ENCODE assay signal across 30 mouse cellular contexts in genomic region chr6:6470397-6470796, GRCm38 (mm10).
DNase-seq lines count a peak whose midpoint lies in the region; ATAC-seq lines count a peak whose summit lies in the region.
"Had no signal": no experiment of that assay in that cellular context is flagged by ENCODE, and none has a peak within 500 bp of the region (broad histone marks: within the 10 kb centered on the region; RNA-seq: fewer than 3 reads in every experiment).

No protein-coding gene starts in this region.

- H3K27ac ChIP-seq in embryonic facial prominence, embryonic 11.5 days (replicated peaks; ENCODE audit: low read depth, low read length), result no peak overlapping the region
- no peak overlapping the region for H3K27ac ChIP-seq in embryonic facial prominence, embryonic 10.5 days (replicated peaks)
- no peak overlapping the region for H3K27ac ChIP-seq in lung, embryonic 16.5 days (ENCODE audit: low read length)
- no peak overlapping the region for H3K27ac ChIP-seq in hindbrain, embryonic 14.5 days
- H3K27ac ChIP-seq: embryonic facial prominence, embryonic 15.5 days; forebrain, embryonic 13.5 days; layer of hippocampus, adult 2 months; left cerebral cortex, adult 2 months; limb, embryonic 12.5 days; liver, embryonic 15.5 days; midbrain, embryonic 12.5 days; neural tube, embryonic 12.5 days; stomach, postnatal 0 days had no signal

- H3K36me3 ChIP-seq in embryonic facial prominence, embryonic 11.5 days (replicated peaks; ENCODE audit: control insufficient read depth, insufficient read depth, low read depth, low read length), result no peaks in the 10 kb centered on the region
- H3K36me3 ChIP-seq in embryonic facial prominence, embryonic 10.5 days (replicated peaks), result no peaks in the 10 kb centered on the region
- no peaks in the 10 kb centered on the region for H3K36me3 ChIP-seq in lung, embryonic 16.5 days (ENCODE audit: control insufficient read depth, insufficient read depth, low read length)
- H3K36me3 ChIP-seq in hindbrain, embryonic 14.5 days (replicated peaks; ENCODE audit: control insufficient read depth, insufficient read depth), result no peaks in the 10 kb centered on the region
- H3K36me3 ChIP-seq: embryonic facial prominence, embryonic 15.5 days; G1E; limb, embryonic 12.5 days; liver, embryonic 15.5 days; midbrain, embryonic 12.5 days; neural tube, embryonic 12.5 days had no signal

- H3K4me3 ChIP-seq in embryonic facial prominence, embryonic 11.5 days (ENCODE audit: low read depth, low read length), result no peak overlapping the region
- no peak overlapping the region for H3K4me3 ChIP-seq in embryonic facial prominence, embryonic 10.5 days
- no peak overlapping the region for H3K4me3 ChIP-seq in lung, embryonic 16.5 days (ENCODE audit: low read length)
- H3K4me3 ChIP-seq in hindbrain, embryonic 14.5 days (replicated peaks; ENCODE audit: low read length), result no peak overlapping the region
- H3K4me3 ChIP-seq: embryonic facial prominence, embryonic 15.5 days; forebrain, embryonic 13.5 days; layer of hippocampus, adult 2 months; left cerebral cortex, adult 2 months; limb, embryonic 12.5 days; liver, embryonic 15.5 days; midbrain, embryonic 12.5 days; myocyte; neural tube, embryonic 12.5 days had no signal

- H3K9me3 ChIP-seq in embryonic facial prominence, embryonic 11.5 days (replicated peaks; ENCODE audit: control insufficient read depth, low read length), result no peaks in the 10 kb centered on the region
- no peaks in the 10 kb centered on the region for H3K9me3 ChIP-seq in embryonic facial prominence, embryonic 10.5 days
- H3K9me3 ChIP-seq in lung, embryonic 16.5 days (ENCODE audit: control insufficient read depth, low read length), result no peaks in the 10 kb centered on the region
- H3K9me3 ChIP-seq in hindbrain, embryonic 14.5 days (ENCODE audit: control insufficient read depth, low read length), result no peaks in the 10 kb centered on the region
- H3K9me3 ChIP-seq: embryonic facial prominence, embryonic 15.5 days; forebrain, embryonic 13.5 days; G1E; limb, embryonic 12.5 days; liver, embryonic 15.5 days; midbrain, embryonic 12.5 days; neural tube, embryonic 12.5 days had no signal

- 42% methylated on average over 8 of the region's 8 CpGs for WGBS in embryonic facial prominence, embryonic 11.5 days
- WGBS in embryonic facial prominence, embryonic 10.5 days, result 51% methylated on average over 8 of the region's 8 CpGs
- WGBS in lung, embryonic 16.5 days, result 40% methylated on average over 8 of the region's 8 CpGs
- 71% methylated on average over 8 of the region's 8 CpGs for WGBS in hindbrain, embryonic 14.5 days

- no peak overlapping the region for H3K4me2 ChIP-seq in embryonic facial prominence, embryonic 11.5 days (ENCODE audit: low read depth, low read length)
- no peak overlapping the region for H3K4me2 ChIP-seq in lung, embryonic 16.5 days (ENCODE audit: low read depth, low read length)
- no peak overlapping the region for H3K4me2 ChIP-seq in hindbrain, embryonic 14.5 days (replicated peaks)
- H3K4me2 ChIP-seq: embryonic facial prominence, embryonic 15.5 days; forebrain, embryonic 13.5 days; limb, embryonic 12.5 days; liver, embryonic 15.5 days; midbrain, embryonic 12.5 days; neural tube, embryonic 12.5 days had no signal

- no peaks in the 10 kb centered on the region for H3K4me1 ChIP-seq in embryonic facial prominence, embryonic 11.5 days (ENCODE audit: control insufficient read depth, insufficient read depth, low read length)
- peaks cover 38% of the 10 kb centered on the region for H3K4me1 ChIP-seq in embryonic facial prominence, embryonic 10.5 days
- H3K4me1 ChIP-seq in lung, embryonic 16.5 days (replicated peaks; ENCODE audit: control insufficient read depth, insufficient read depth, low read length), result no peaks in the 10 kb centered on the region; the same call in 1 of the 2 replicates
- no peaks in the 10 kb centered on the region for H3K4me1 ChIP-seq in hindbrain, embryonic 14.5 days (replicated peaks; ENCODE audit: control insufficient read depth, insufficient read depth, low read length)
- H3K4me1 ChIP-seq: embryonic facial prominence, embryonic 15.5 days; liver, embryonic 15.5 days; midbrain, embryonic 12.5 days; neural tube, embryonic 12.5 days had no signal

- peak; percentile 49 for DNase-seq in embryonic facial prominence, embryonic 11.5 days (ENCODE audit: low spot score)
- no peak for DNase-seq in embryonic facial prominence, embryonic 10.5 days (ENCODE audit: low spot score)
- no peak for DNase-seq in lung, postnatal 4 days
- peak; percentile 57 for DNase-seq in kidney, adult 9 months
- peak; percentile 23 to 38 for DNase-seq in kidney, postnatal 36 days
- DNase-seq in cerebellum, adult 18-20 months, result no peak
- no peak for DNase-seq in hindbrain, embryonic 14.5 days (ENCODE audit: low spot score)
- DNase-seq: adrenal gland, postnatal 14 days; cerebellum, adult 11-12 months; cerebellum, postnatal 10 days; gastrocnemius, postnatal 14 days; heart, postnatal 14 days; lung, postnatal 10 days; right cerebral cortex, adult 18-20 months; right cerebral cortex, postnatal 4 days; thymus, adult 18-20 months; thymus, postnatal 25 days had no signal

- no peaks in the 10 kb centered on the region for H3K27me3 ChIP-seq in embryonic facial prominence, embryonic 11.5 days (ENCODE audit: control insufficient read depth, insufficient read depth, low read length)
- 0 out of 2 replicates have a peak, but pooled peaks cover 3% of the 10 kb centered on the region for H3K27me3 ChIP-seq in embryonic facial prominence, embryonic 10.5 days (replicated peaks; ENCODE audit: low read depth, poor library complexity, severe bottlenecking)
- no peaks in the 10 kb centered on the region for H3K27me3 ChIP-seq in lung, embryonic 16.5 days (ENCODE audit: control insufficient read depth, insufficient read depth, low read depth, low read length)
- no peaks in the 10 kb centered on the region for H3K27me3 ChIP-seq in hindbrain, embryonic 14.5 days (ENCODE audit: control insufficient read depth, insufficient read depth, low read length)
- H3K27me3 ChIP-seq: embryonic facial prominence, embryonic 15.5 days; forebrain, embryonic 13.5 days; limb, embryonic 12.5 days; liver, embryonic 15.5 days; midbrain, embryonic 12.5 days; neural tube, embryonic 12.5 days had no signal

- ATAC-seq in embryonic facial prominence, embryonic 11.5 days (replicated peaks; ENCODE audit: insufficient number of reproducible peaks, low FRiP score, low TSS enrichment, low read depth), result no peak
- peak; percentile 59; the same call in 1 of the 2 replicates for ATAC-seq in lung, embryonic 16.5 days (ENCODE audit: low read depth)
- no peak for ATAC-seq in hindbrain, embryonic 14.5 days (ENCODE audit: low FRiP score)
- ATAC-seq: forebrain, embryonic 13.5 days; intestine, embryonic 16.5 days had no signal

- no peak overlapping the region for H3K9ac ChIP-seq in embryonic facial prominence, embryonic 11.5 days (replicated peaks; ENCODE audit: low read length)
- no peak overlapping the region for H3K9ac ChIP-seq in lung, embryonic 16.5 days (ENCODE audit: low read length)
- no peak overlapping the region for H3K9ac ChIP-seq in hindbrain, embryonic 14.5 days
- H3K9ac ChIP-seq: embryonic facial prominence, embryonic 15.5 days; forebrain, embryonic 13.5 days; limb, embryonic 12.5 days; liver, embryonic 15.5 days; midbrain, embryonic 12.5 days; neural tube, embryonic 12.5 days had no signal

Comparison
In these comparisons a context has a peak if more than half of its experiments do, and no peak if none do; other contexts are left out.
1. DNase-seq: peak in embryonic facial prominence, embryonic 11.5 days (single experiment), kidney, adult 9 months (single experiment) and kidney, postnatal 36 days (2 of 2); none in embryonic facial prominence, embryonic 10.5 days (single experiment), lung, postnatal 4 days (0 of 2), cerebellum, adult 18-20 months (0 of 2) and hindbrain, embryonic 14.5 days (single experiment).